Mouse (Mus musculus) midbrain, embryonic 13.5 days (tissue): ENCODE data around the gene Tecpr1. TPM values are rescaled to one million over a fixed set of nuclear protein-coding genes. Genes with fewer than 3 reads are reported as not detected.

Experiments used
- ATAC-seq: fragments of 200-750 bp; cut with Nextera tagmentation; 2 replicates; pipeline ENCODE4 v1.8.0; 2017; ENCODE audit warnings: mild to moderate bottlenecking, moderate TSS enrichment, moderate library complexity
- H3K27ac ChIP-seq: fragments of 300-500 bp; sonication (generic); 2 replicates; pipeline ENCODE4 v1.5.1; 2015; ENCODE audit warnings: inconsistent platforms, mild to moderate bottlenecking, moderate library complexity
- H3K27me3 ChIP-seq: fragments of 300-500 bp; sonication (generic); 2 replicates; pipeline ENCODE4 v1.6.1; 2015; ENCODE audit warnings: mild to moderate bottlenecking, inconsistent platforms
- H3K36me3 ChIP-seq: fragments of 300-500 bp; sonication (generic); 2 replicates; pipeline ENCODE4 v1.6.1; 2015; ENCODE audit warnings: mild to moderate bottlenecking, inconsistent platforms
- H3K4me1 ChIP-seq: fragments of 300-500 bp; sonication (generic); replicated peaks from 2 replicates; pipeline ENCODE4 v1.6.1; 2015; ENCODE audit warnings: inconsistent platforms
- H3K4me2 ChIP-seq: fragments of 300-500 bp; sonication (generic); replicated peaks from 2 replicates; pipeline ENCODE4 v1.6.1; 2015; ENCODE audit warnings: moderate library complexity, mild to moderate bottlenecking, inconsistent platforms
- H3K4me3 ChIP-seq: fragments of 300-500 bp; sonication (generic); replicated peaks from 2 replicates; pipeline ENCODE4 v1.5.1; 2015; ENCODE audit warnings: mild to moderate bottlenecking, inconsistent platforms
- H3K9ac ChIP-seq: fragments of 300-500 bp; sonication (generic); replicated peaks from 2 replicates; pipeline ENCODE4 v1.6.1; 2015; ENCODE audit warnings: mild to moderate bottlenecking, inconsistent platforms
- H3K9me3 ChIP-seq: fragments of 300-500 bp; sonication (generic); 2 replicates; pipeline ENCODE4 v1.6.1; 2016; ENCODE audit warnings: mild to moderate bottlenecking, inconsistent platforms
- WGBS: fragments of 180-500 bp; shearing (Covaris S2); methylation state at CpG from one replicate; pipeline ENCODE4 v1.1.7; 2015; 5-methylcytosine and 5-hydroxymethylcytosine counted together
- polyA plus RNA-seq: library from polyadenylated mRNA; unstranded; fragments of >200 nt; fragmentation: Nextera tagmentation; extraction: Ambion mirVana; gene quantifications from 2 replicates; pipeline ENCODE4 v1.2.1, GENCODE M21; 2015

The Tecpr1 gene
- polyA plus RNA-seq, 1 experiment from 2014 or later, result 44.8 TPM

DNA sequence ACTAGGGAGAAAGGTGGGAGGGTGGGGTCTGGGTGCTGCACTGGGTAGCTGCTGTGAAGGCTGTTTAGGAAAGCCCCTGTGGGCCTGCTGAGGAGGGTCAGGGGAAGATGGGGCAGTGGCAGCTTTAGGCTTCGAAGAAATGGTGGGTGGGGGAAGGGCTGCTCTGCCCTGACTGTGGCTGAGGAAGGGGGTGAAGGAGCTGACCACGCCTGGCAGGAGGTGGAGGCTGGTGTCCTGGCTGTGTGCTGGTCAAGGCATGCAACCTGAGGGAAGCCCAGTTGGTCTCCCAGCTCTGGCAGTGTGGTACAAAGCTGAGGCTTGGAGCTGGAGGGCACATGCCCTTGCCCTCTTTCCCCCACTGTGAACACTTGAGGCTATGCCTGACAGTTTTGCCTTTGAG lies 35.3 kb upstream of the Tecpr1 start:
- 20% methylated on average over 2 of the region's 2 CpGs for WGBS
- no peaks in the 10 kb centered on the region for H3K9me3 ChIP-seq
- H3K9ac ChIP-seq, result peak overlapping the region; percentile 96
- peaks cover 26% of the 10 kb centered on the region for H3K36me3 ChIP-seq
- peak overlapping the region; percentile 98 for H3K4me3 ChIP-seq
- H3K4me1 ChIP-seq, result peaks cover 66% of the 10 kb centered on the region
- no peaks in the 10 kb centered on the region for H3K27me3 ChIP-seq
- peak overlapping the region; percentile 77 for H3K4me2 ChIP-seq
- no peak overlapping the region for H3K27ac ChIP-seq
- no peak for ATAC-seq

DNA sequence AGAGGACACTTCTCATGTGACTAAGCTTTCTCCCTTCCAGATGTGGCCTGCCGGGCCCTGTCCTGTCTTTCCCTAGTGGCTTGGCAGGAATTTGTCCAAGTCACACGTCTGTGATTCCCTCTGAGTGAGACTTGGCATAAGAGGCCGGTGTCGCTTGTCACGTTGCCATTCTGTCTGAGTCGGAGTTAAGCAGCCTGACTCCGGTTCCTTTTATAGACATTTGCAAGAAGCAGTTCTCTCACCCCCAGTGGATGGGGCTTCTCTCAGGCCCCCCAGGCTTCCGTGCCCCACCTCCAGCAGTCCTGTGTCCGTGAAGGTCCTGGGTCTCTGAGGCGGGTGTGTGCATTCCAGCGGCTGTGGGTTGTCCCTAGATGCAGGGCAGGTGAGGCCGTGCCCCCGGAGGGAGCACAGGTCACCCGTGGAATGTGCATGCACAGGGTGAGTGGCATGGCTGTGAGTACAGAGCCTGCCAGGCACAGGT lies 34.8 kb upstream of the Tecpr1 start:
- 37% methylated on average over 14 of the region's 14 CpGs for WGBS
- Histone ChIP-seq H3K36me3 (peaks cover 21% of the 10 kb centered on the region), H3K9me3 (no peaks in the 10 kb centered on the region), H3K27me3 (no peaks in the 10 kb centered on the region), H3K4me1 (peaks cover 66% of the 10 kb centered on the region), H3K4me3 (peak overlapping the region; percentile 98), H3K4me2 (peak overlapping the region; percentile 77), H3K9ac (peak overlapping the region; percentile 96), H3K27ac (no peak overlapping the region)
- ATAC-seq, result no peak

DNA sequence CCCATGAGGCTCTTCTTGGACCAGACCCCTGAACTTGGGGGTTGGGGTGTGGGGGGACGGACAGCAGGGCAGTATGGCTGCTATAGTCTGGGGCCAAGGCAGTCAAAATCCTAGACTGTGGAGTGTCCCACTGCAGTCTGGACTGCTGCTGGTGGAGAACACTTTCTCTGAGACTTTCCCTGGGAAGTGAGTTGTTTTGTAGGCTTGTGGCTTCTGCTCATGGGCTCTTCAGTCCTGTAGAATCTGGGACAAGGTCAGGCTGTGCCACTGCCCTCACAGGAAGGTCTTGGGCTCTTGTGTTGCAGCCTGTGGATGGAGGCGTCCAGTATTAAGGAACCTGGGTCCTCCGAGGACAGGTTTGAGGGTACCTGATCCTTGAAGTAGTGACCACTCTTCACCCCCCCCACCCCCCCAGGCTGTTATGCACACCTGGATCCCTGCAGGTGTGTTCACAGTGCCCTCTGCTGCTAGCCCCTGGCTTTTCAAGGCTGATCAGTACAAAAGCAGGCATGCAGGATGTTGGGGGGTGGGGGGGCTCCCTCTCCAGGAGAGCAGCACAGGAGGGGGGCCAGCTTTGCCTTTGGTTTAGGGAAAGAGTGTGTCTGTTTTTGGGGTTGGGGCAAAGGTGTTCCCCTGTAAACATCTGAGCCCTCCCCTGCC lies 34.2 kb upstream of the Tecpr1 start:
- Histone ChIP-seq H3K4me3 (peak overlapping the region; percentile 98), H3K4me1 (peaks cover 66% of the 10 kb centered on the region), H3K36me3 (peaks cover 18% of the 10 kb centered on the region), H3K9me3 (no peaks in the 10 kb centered on the region), H3K27ac (no peak overlapping the region), H3K4me2 (peak overlapping the region; percentile 77), H3K27me3 (no peaks in the 10 kb centered on the region), H3K9ac (peak overlapping the region; percentile 96)
- ATAC-seq, result no peak
- 79% methylated on average over 3 of the region's 3 CpGs for WGBS

DNA sequence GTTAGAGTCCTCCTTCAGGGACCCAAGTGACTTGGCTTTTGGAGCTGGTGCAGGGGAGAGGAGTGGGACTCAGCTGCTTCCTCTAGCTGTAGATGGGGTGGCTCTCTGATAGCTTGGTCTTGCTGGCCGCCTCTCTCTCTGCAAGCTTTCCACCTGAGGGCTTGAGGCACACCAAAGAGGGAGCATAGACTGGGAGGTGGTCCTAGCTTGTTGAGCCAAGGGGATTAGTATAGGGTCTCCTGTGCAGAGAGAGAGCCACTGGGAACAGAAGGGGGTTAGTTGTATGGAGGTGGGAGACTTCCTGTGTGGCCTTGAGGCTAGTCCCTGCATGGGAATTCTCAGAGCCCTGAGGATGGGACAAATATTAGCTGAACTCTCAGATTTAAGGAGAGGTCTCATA lies 33.5 kb upstream of the Tecpr1 start:
- peak overlapping the region; percentile 98 for H3K4me3 ChIP-seq
- peak overlapping the region; percentile 96 for H3K9ac ChIP-seq
- no peak for ATAC-seq
- H3K27me3 ChIP-seq, result no peaks in the 10 kb centered on the region
- peaks cover 18% of the 10 kb centered on the region for H3K36me3 ChIP-seq
- H3K27ac ChIP-seq, result peak overlapping the region; percentile 89
- WGBS, result 17% methylated on average over 1 of the region's 1 CpGs
- H3K9me3 ChIP-seq, result no peaks in the 10 kb centered on the region
- H3K4me2 ChIP-seq, result peak overlapping the region; percentile 77
- peaks cover 63% of the 10 kb centered on the region for H3K4me1 ChIP-seq

DNA sequence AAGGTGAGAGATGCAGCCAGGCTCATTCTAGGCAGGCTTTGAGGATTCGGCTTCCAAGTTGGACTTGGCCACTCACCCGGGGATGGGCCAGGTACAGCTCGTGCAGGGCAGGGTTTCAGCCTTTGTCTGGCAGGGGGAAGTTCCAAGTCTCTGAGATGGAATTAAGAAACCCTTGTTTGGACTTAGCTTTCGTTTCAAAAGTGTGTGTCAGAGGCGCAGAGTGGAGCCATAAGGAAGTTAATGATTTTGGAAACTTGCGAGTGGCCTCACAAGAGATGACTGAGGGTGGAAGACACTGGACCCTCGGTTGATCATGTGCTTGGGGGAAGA lies 33.1 kb upstream of the Tecpr1 start:
- Histone ChIP-seq H3K9me3 (no peaks in the 10 kb centered on the region), H3K27ac (peak overlapping the region; percentile 89), H3K4me2 (peak overlapping the region; percentile 77), H3K4me3 (peak overlapping the region; percentile 98), H3K9ac (peak overlapping the region; percentile 96), H3K27me3 (no peaks in the 10 kb centered on the region), H3K36me3 (peaks cover 14% of the 10 kb centered on the region), H3K4me1 (peaks cover 59% of the 10 kb centered on the region)
- WGBS, result 9% methylated on average over 7 of the region's 7 CpGs
- no peak for ATAC-seq

DNA sequence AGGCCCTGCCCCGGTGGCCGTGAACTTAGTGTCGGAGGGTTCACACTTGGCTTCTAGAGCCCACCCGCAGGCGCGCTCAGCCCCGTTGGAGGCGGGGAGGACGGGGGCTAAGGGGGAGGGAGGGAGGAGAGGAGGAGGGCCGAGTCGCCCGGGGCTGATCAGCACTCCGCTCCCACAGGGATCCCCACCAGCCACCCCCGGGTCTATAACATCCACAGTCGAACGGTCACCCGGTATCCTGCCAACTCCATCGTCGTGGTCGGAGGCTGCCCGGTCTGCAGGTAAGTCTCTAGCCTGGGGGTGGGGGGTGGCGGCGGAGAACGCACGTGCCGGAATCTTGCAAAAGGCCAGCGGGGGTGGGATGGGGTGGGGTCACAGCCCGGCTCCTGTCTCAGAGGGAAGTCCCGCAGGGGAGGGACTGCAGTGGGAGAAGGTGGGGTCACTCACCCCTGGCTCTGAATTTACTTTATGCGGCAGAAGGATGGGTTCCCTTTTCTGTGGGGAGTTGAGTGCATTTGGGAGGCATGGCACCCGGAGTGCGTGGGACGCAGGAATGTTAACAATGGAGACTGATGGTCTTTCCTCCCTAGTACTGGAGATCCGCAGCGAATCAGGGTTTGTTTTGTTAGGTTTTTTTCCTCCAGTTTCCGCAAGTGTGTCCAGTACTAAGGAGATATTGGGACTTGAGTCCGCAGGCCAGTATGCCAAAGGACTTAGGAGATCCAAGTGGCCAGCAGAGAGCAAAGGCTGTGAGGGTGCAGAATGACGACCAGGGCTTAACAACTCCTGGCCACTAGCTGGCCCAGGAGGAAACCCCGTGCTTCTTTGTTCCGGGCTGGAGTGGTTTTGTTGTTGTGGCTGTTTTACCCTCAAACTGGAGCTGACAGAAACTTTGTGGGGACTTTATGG lies 32.5 kb upstream of the Tecpr1 start:
- peak overlapping the region; percentile 89 for H3K27ac ChIP-seq
- 0% methylated on average over 36 of the region's 40 CpGs for WGBS
- ATAC-seq, result peak; percentile 66
- H3K36me3 ChIP-seq, result peaks cover 9% of the 10 kb centered on the region
- peak overlapping the region; percentile 77 for H3K4me2 ChIP-seq
- H3K9ac ChIP-seq, result peak overlapping the region; percentile 96
- H3K9me3 ChIP-seq, result no peaks in the 10 kb centered on the region
- peaks cover 53% of the 10 kb centered on the region for H3K4me1 ChIP-seq
- peak overlapping the region; percentile 98 for H3K4me3 ChIP-seq
- H3K27me3 ChIP-seq, result no peaks in the 10 kb centered on the region

DNA sequence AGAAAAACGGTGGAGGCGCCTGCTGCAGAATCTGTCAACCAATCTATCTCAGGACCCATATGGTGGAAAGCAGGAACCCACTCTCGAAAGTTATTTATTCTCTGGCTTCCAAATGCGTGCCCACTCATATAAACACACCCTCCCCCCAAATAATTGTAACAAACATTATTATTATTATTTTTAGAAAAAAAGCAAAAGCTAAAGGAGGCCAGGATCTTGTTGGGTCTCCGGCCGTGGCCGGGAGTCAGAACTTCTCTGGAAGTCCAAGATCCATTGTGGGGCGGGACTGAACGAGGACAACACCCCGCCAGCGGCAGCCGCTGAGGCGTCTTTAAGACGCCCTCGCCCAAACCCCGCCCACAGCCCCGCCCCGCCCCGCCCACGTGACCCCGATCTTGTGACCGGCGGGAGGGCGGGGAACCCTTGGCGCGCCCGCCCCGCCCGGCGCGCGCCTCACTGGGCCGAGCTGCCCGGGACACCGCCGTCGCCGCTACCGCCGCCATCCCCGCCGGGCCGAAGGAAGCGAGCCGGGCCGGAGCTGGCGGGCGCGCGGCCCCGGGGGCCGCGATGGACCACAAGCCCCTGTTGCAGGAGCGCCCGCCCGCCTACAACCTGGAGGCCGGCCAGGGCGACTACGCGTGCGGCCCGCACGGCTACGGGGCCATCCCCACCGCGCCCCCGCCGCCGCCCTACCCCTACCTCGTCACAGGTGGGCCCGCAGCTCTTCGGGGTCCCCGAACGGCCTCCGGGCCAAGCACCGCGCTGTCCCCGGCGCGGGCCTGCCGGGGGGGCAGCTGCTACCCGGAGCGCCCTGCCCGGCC lies 31.6 kb upstream of the Tecpr1 start:
- WGBS, result under 1% methylated on average over 75 of the region's 84 CpGs
- H3K27ac ChIP-seq, result peak overlapping the region; percentile 89
- H3K4me2 ChIP-seq, result peak overlapping the region; percentile 77
- peaks cover under 1% of the 10 kb centered on the region; the same call in 1 of the 2 replicates for H3K36me3 ChIP-seq
- H3K9ac ChIP-seq, result peak overlapping the region; percentile 96
- peak; percentile 77 for ATAC-seq
- peaks cover 2% of the 10 kb centered on the region; the same call in 1 of the 2 replicates for H3K9me3 ChIP-seq
- H3K4me3 ChIP-seq, result peak overlapping the region; percentile 98
- no peaks in the 10 kb centered on the region for H3K27me3 ChIP-seq
- H3K4me1 ChIP-seq, result peaks cover 44% of the 10 kb centered on the region

DNA sequence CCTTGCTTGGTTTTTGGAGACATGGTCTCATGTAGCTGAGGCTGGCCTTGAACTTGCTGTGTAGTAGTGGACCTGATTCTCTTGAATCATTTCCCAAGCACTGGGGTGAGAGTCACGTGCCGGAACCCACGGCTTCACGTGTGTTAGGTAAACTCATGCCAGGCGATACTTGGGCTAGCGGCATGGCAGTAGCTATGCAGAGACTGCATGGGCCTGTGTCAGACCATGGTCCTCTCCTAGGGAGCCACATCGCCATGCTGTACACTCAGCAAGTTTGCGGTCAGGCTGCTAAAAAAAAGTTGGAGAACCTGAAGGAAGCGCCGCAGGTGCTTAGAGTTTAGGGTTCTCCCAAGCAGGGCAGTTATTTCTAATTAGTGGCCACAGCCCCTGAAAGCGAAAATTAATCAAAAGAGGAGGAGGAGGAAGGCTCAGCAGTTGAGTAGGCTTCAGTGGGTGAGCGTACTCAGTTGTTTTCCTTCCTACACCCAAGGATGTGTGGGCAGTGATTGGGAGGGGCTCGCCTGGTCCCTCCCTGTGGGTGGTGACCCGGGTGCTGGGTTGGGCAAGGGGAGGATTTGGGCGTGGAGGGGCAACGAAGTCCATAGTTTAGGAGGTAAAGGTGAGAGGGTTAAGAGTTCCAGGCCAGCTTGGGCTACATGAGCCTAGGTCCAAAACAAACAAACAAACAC lies 30.9 kb upstream of the Tecpr1 start:
- no peaks in the 10 kb centered on the region for H3K36me3 ChIP-seq
- no peaks in the 10 kb centered on the region for H3K27me3 ChIP-seq
- 0 out of 2 replicates have a peak, but pooled peaks have one; percentile 2 for ATAC-seq
- H3K4me1 ChIP-seq, result peaks cover 37% of the 10 kb centered on the region
- peaks cover 5% of the 10 kb centered on the region; the same call in 1 of the 2 replicates for H3K9me3 ChIP-seq
- H3K4me3 ChIP-seq, result peak overlapping the region; percentile 98
- WGBS, result 62% methylated on average over 16 of the region's 16 CpGs
- H3K27ac ChIP-seq, result no peak overlapping the region; the same call in 1 of the 2 replicates
- peak overlapping the region; percentile 96; the same call in 1 of the 2 replicates for H3K9ac ChIP-seq
- peak overlapping the region; percentile 77 for H3K4me2 ChIP-seq

DNA sequence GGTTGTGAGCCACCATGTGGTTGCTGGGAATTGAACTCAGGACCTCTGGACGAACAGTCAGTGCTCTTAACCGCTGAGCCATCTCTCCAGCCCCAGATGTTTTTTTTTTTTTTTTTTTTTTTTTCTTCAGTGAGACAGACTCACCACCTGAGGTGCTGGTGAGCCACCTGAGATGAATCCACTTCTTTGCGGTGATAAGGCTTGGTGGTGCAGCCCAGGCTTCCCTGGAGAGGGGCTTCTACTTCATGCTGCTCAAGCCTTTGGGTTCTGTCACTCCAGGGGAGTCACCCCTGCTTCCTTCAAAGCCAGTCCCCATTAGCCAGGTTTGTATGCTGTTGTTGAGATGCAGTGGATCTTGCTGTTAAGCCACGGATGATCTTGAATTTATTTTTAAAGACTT lies 29.8 kb upstream of the Tecpr1 start:
- H3K9ac ChIP-seq, result no peak overlapping the region
- H3K27me3 ChIP-seq, result no peaks in the 10 kb centered on the region
- WGBS, result 78% methylated on average over 4 of the region's 4 CpGs
- no peak for ATAC-seq
- H3K4me1 ChIP-seq, result peaks cover 27% of the 10 kb centered on the region
- H3K27ac ChIP-seq, result no peak overlapping the region
- no peaks in the 10 kb centered on the region for H3K36me3 ChIP-seq
- H3K9me3 ChIP-seq, result peaks cover 5% of the 10 kb centered on the region; the same call in 1 of the 2 replicates
- no peak overlapping the region for H3K4me2 ChIP-seq
- H3K4me3 ChIP-seq, result no peak overlapping the region

DNA sequence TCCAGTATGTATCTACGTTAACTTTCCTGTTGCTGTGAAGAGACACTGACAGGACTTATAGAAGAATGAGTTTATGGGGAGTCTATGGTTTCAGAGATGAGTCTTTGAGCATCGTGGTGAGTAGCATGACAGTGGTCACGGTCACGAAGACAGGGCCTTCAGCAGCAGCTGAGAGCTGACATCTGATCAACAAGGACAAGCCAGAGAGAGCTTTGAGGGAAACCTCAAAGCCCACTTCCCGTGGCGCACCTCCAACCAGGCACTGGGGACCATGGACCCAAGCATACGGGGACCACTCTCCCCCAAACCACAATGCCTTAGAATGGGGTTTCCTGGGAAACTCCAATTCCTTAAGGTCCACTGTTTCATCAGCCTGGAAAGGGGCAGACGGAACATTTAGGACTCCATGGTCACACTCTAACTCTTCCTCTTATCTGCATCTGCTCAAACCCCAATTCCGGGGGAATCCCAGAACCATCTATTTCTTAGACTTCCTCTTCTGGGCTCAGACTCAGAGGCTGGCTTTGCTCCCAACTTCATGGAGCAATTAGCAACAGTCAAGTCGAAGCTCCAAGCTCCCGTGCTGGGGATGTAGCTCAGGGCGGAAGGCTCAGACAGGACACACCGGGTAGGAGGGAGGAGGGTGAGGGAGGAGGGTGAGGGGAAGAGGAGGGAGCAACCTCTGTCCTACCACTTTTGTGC lies 28.6 kb upstream of the Tecpr1 start:
- H3K27ac ChIP-seq, result no peak overlapping the region
- H3K36me3 ChIP-seq, result no peaks in the 10 kb centered on the region
- H3K9ac ChIP-seq, result no peak overlapping the region
- ATAC-seq, result no peak
- WGBS, result 91% methylated on average over 13 of the region's 13 CpGs
- no peak overlapping the region for H3K4me3 ChIP-seq
- H3K9me3 ChIP-seq, result peaks cover 5% of the 10 kb centered on the region; the same call in 1 of the 2 replicates
- peaks cover 15% of the 10 kb centered on the region for H3K4me1 ChIP-seq
- no peak overlapping the region for H3K4me2 ChIP-seq
- H3K27me3 ChIP-seq, result no peaks in the 10 kb centered on the region
